Mouse (Mus musculus) kidney, embryonic 16.5 days (tissue): Measurements from ENCODE around the gene Psen2. TPM values are rescaled to one million over a fixed set of nuclear protein-coding genes. Genes with fewer than 3 reads are reported as not detected.

ENCODE experiments used
- ATAC-seq: fragments of 200-750 bp; cut with Nextera tagmentation; 2 replicates; pipeline ENCODE4 v1.8.0; 2017; ENCODE audit warnings: moderate TSS enrichment; ENCODE audit not compliant: low FRiP score, low TSS enrichment
- H3K27ac ChIP-seq: fragments of 300-500 bp; sonication (generic); 2 replicates; pipeline ENCODE4 v1.5.1; 2014; ENCODE audit warnings: low read length
- H3K27me3 ChIP-seq: fragments of 300-500 bp; sonication (generic); 2 replicates; pipeline ENCODE4 v1.6.1; 2014; ENCODE audit warnings: low read length, control low read depth, mixed read lengths; ENCODE audit not compliant: insufficient read depth
- H3K36me3 ChIP-seq: fragments of 300-500 bp; sonication (generic); 2 replicates; pipeline ENCODE4 v1.6.1; 2014; ENCODE audit warnings: low read length, control low read depth, mixed read lengths; ENCODE audit not compliant: insufficient read depth
- H3K4me1 ChIP-seq: fragments of 300-500 bp; sonication (generic); 2 replicates; pipeline ENCODE4 v1.6.1; 2014; ENCODE audit warnings: low read length, control low read depth, mixed read lengths; ENCODE audit not compliant: insufficient read depth
- H3K4me2 ChIP-seq: fragments of 300-500 bp; sonication (generic); replicated peaks from 2 replicates; pipeline ENCODE4 v1.6.1; 2014; ENCODE audit warnings: low read depth, low read length
- H3K4me3 ChIP-seq: fragments of 300-500 bp; sonication (generic); 2 replicates; pipeline ENCODE4 v1.5.1; 2014; ENCODE audit warnings: mild to moderate bottlenecking, low read length
- H3K9ac ChIP-seq: fragments of 300-500 bp; sonication (generic); replicated peaks from 2 replicates; pipeline ENCODE4 v1.6.1; 2014; ENCODE audit warnings: low read length
- H3K9me3 ChIP-seq: fragments of 300-500 bp; sonication (generic); 2 replicates; pipeline ENCODE4 v1.6.1; 2016; ENCODE audit warnings: low read length, control low read depth
- WGBS: fragments of 180-500 bp; shearing (Covaris S2); extraction: QIAGEN DNeasy Blood & Tissue Kit; methylation state at CpG from one replicate; pipeline ENCODE4 v1.1.7; 2014; 5-methylcytosine and 5-hydroxymethylcytosine counted together
- polyA plus RNA-seq: library from polyadenylated mRNA; unstranded; fragments of >200 nt; fragmentation: Nextera tagmentation; extraction: Ambion mirVana; gene quantifications from 2 replicates; pipeline ENCODE4 v1.2.1, GENCODE M21; 2015

Psen2 gene
- polyA plus RNA-seq, 1 experiment from 2014 or later = 24.5 TPM

DNA sequence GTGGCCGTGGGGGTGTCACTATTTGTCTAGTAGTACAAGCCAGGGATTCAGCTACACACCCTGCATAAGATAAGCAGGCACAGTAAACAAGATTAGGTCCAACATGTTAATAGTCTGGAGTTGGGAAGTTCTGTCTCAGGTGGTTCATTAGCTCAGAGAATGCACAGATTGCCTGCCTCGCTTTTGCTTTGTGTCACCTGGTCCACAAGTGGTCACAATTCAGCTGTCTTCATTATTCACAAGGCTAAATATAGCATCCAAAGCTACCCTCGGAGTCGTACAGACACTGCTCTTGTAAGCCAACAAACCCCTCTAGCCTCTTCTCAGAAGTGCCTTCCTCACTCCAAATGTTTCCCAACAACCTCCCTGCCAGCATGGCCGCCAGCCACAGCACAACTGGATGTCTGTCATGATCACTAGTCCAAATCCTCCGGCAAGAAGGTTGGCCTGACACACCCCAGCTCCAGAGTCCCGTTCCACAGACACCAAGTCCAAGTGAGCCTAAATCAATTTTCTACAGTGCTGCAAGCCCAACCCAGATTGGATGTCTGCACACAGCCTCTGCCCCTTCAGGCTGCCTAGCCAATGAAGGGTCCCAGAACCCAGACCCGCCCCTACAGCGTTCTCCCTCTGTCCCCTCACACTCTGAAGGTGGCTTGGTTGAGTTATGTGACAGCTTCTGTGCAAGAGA is 68.3 kb downstream of the Psen2 start:
- no peak overlapping the region for H3K27ac ChIP-seq
- ATAC-seq = peak; percentile 80

DNA sequence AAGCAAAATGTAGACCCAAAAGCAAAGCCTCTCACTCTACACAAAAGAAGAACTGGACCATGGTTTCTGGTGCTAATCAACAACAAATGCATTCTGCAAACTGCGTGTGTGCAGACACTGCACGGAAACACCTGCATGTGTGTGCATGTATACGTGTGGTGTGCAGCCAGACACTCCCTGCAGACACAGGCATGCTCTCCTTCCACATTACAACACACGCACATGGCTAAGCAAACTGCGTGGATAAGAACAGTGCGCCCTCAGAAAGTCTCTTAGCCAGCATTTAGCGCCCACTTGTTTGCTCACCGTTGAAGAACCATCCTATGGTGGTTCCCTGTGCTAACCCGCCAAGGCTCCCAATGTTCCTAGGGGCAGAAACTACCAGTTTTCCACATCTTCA is 69.2 kb downstream of the Psen2 start:
- Histone ChIP-seq H3K36me3 (no peaks in the 10 kb centered on the region), H3K4me1 (peaks cover 7% of the 10 kb centered on the region), H3K27me3 (no peaks in the 10 kb centered on the region), H3K27ac (no peak overlapping the region), H3K4me2 (no peak overlapping the region), H3K9me3 (no peaks in the 10 kb centered on the region), H3K9ac (no peak overlapping the region), H3K4me3 (no peak overlapping the region)
- 89% methylated on average over 9 of the region's 9 CpGs for WGBS
- no peak for ATAC-seq

More for the DNA sequence above, 68.3 kb downstream of the Psen2 start:
- H3K36me3 ChIP-seq = no peaks in the 10 kb centered on the region
- H3K9ac ChIP-seq = peak overlapping the region; percentile 64
- peak overlapping the region; percentile 68 for H3K4me3 ChIP-seq
- H3K4me2 ChIP-seq = peak overlapping the region; percentile 91
- H3K4me1 ChIP-seq = peaks cover 7% of the 10 kb centered on the region
- H3K9me3 ChIP-seq = no peaks in the 10 kb centered on the region
- H3K27me3 ChIP-seq = no peaks in the 10 kb centered on the region
- 20% methylated on average over 9 of the region's 9 CpGs for WGBS

DNA sequence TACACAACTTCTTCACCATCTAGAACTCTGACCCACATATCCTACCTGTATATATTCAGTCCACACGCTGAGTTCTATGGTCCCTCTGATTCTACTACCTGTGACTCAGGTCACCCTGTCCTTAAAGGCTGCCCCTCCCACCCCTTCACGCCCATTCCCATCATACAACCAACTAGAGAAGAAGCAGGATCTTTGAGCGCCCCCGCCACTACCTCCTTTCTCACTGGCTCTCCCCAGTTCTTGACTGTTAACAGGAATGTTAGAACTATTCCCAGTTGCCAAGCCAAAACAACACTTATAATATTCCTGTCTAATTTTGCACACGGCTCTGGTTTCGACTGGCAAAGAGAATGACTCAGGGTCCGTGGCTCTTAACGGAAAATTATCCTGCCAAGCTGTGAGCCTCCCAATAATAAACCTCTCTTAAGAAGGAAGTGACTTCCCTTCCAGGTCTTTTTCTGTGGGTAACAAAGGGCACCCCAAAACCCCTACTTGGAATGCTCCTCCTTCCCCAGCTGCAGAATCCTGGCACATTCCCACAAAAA is 69.8 kb downstream of the Psen2 start:
- Histone ChIP-seq H3K27me3 (no peaks in the 10 kb centered on the region), H3K9ac (no peak overlapping the region), H3K27ac (no peak overlapping the region), H3K4me2 (no peak overlapping the region), H3K9me3 (no peaks in the 10 kb centered on the region), H3K36me3 (no peaks in the 10 kb centered on the region), H3K4me3 (no peak overlapping the region), H3K4me1 (peaks cover 7% of the 10 kb centered on the region)
- 86% methylated on average over 8 of the region's 8 CpGs for WGBS
- no peak for ATAC-seq

DNA sequence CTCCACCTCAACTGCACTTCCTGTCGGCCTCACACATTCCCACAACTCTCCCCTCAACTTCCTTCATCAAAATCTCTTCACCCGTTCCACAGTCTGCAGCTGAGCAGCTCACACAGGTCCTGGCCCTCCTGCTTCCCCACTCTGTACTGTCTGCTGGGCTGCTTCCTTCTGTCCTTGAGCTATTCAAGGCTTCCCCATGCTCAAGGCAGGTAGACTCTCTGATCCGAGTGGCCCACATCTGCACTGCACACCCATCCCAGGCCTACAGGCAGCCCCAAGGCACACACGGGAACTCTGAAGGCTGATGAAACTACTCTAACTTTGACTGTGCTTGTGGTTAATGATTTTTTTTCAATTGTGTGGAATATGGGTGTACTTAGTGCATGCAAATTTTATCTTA is 70.4 kb downstream of the Psen2 start:
- Histone ChIP-seq H3K4me2 (no peak overlapping the region), H3K27ac (no peak overlapping the region), H3K27me3 (no peaks in the 10 kb centered on the region), H3K9ac (no peak overlapping the region), H3K36me3 (no peaks in the 10 kb centered on the region), H3K4me3 (no peak overlapping the region), H3K4me1 (peaks cover 7% of the 10 kb centered on the region), H3K9me3 (no peaks in the 10 kb centered on the region)
- 48% methylated on average over 4 of the region's 4 CpGs for WGBS
- no peak for ATAC-seq

DNA sequence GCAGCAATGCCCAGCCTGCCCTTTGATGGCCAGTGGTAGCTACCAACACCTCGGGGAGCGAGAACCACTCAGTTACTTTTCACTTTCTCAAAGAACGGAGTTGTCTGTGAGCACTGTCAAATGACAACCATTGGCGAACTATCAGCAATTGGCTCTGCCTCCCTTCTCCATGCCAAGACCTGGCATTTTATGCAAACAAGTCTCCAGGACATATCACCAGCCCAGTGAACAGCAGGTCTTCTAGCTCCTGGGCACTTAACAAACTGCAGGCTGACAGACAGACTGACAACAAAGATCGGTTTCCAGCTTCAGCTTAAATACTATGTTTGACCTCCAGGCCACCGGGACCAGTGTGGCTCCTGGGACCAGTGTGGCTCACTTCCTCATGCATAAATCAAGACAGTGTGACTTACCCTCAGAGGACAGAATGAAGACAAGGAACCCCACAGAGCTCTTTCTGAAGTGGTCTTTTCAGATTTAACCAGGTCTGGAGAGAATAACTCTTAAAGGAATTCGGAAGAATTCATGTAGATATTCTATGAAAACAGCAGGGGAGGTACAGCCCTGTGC is 71.5 kb downstream of the Psen2 start:
- Histone ChIP-seq H3K4me1 (peaks cover 7% of the 10 kb centered on the region), H3K9ac (no peak overlapping the region), H3K27ac (no peak overlapping the region), H3K4me3 (no peak overlapping the region), H3K27me3 (no peaks in the 10 kb centered on the region), H3K36me3 (no peaks in the 10 kb centered on the region), H3K4me2 (no peak overlapping the region), H3K9me3 (no peaks in the 10 kb centered on the region)
- no peak for ATAC-seq
- WGBS = 56% methylated on average over 7 of the region's 7 CpGs

DNA sequence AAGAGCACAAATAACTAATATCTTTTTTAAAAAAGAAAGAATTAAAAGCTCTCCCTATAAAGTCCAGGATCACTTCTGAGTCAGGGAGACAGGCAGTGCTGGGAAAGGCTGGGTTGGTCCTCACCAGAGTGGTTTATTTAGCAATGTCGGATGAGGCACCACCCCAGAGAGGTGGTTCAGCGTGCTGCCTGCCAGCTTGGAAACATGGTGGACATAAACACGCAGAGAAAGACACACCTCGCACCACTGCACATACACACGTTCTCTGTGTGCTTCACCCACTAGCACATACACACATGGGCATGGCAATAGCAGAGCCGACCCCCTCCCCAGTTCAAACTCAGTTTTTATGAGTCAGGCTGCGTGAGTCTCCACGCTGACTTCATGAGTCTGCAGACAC is 72.1 kb downstream of the Psen2 start:
- no peaks in the 10 kb centered on the region for H3K9me3 ChIP-seq
- H3K36me3 ChIP-seq = no peaks in the 10 kb centered on the region
- H3K27me3 ChIP-seq = no peaks in the 10 kb centered on the region
- peaks cover 7% of the 10 kb centered on the region for H3K4me1 ChIP-seq
- no peak overlapping the region for H3K4me2 ChIP-seq
- no peak overlapping the region for H3K9ac ChIP-seq
- no peak overlapping the region for H3K4me3 ChIP-seq
- ATAC-seq = no peak
- H3K27ac ChIP-seq = no peak overlapping the region
- WGBS = 73% methylated on average over 8 of the region's 8 CpGs

DNA sequence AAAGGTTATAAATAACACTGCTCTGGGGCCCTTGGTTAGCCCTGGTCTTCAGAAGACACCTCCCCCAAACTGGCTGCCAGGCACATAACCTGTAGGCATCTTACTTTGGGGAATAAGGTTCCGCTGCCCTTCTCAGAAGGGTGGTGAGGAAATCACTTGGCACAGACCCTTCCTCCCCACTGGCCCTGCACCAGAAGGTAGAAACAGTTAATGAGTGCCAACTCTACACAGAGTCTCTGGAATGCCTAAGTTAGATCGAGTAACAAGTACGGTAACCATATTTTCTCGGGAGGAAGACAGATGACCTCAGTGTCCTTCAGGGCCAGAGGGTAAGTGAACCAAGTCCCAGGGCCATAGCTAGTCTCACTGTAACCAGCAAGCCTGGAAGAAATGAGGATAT is 74.3 kb downstream of the Psen2 start:
- no peak overlapping the region for H3K27ac ChIP-seq
- no peaks in the 10 kb centered on the region for H3K9me3 ChIP-seq
- 64% methylated on average over 4 of the region's 4 CpGs for WGBS
- no peak overlapping the region for H3K4me2 ChIP-seq
- H3K4me1 ChIP-seq = no peaks in the 10 kb centered on the region
- no peaks in the 10 kb centered on the region for H3K27me3 ChIP-seq
- H3K9ac ChIP-seq = no peak overlapping the region
- H3K36me3 ChIP-seq = no peaks in the 10 kb centered on the region
- no peak for ATAC-seq
- H3K4me3 ChIP-seq = no peak overlapping the region

DNA sequence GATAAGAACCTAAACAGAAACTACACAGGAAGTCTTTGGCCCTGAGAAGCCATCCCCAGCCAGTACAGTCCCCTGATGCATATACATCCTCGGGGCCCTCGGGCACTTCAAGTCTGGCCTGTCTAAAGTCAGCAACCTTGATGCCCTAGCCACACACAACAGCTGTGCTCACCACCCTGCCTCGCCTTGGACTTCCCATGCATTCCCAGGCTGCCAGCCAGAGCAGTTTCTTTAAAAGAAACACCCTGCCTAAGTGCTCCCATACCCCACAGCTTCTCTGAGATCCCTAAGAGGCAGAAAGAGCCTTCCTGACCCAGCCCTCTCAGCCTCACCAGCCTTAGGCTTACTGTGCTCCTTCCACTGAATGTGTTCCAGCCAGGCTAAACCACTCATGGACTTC is 76.9 kb downstream of the Psen2 start:
- H3K4me1 ChIP-seq = no peaks in the 10 kb centered on the region
- H3K4me2 ChIP-seq = no peak overlapping the region
- WGBS = 75% methylated on average over 3 of the region's 3 CpGs
- H3K9ac ChIP-seq = no peak overlapping the region
- H3K9me3 ChIP-seq = no peaks in the 10 kb centered on the region
- no peak overlapping the region for H3K4me3 ChIP-seq
- H3K27me3 ChIP-seq = no peaks in the 10 kb centered on the region
- no peak overlapping the region for H3K27ac ChIP-seq
- H3K36me3 ChIP-seq = no peaks in the 10 kb centered on the region
- ATAC-seq = no peak

DNA sequence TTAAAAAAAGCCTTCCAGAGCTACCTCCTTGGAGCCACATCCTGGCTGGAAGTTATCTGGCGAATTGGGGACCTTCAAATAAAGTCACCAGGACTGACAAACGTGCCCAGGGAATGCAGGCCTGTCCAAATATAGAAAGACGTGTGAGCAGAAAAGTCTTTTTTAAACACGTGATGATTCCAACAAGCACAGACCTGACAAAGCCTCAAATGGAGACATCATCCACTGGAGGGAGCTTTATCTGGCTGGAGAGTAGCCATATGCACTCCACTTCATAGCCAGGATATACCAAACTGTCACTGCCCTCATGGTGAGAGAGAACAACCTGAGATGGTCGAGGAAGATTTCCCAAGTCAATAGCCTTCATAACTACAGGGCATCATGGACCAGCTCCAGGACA is 77.4 kb downstream of the Psen2 start:
- H3K4me2 ChIP-seq = no peak overlapping the region
- no peak for ATAC-seq
- no peaks in the 10 kb centered on the region for H3K36me3 ChIP-seq
- WGBS = 62% methylated on average over 5 of the region's 5 CpGs
- H3K27me3 ChIP-seq = no peaks in the 10 kb centered on the region
- H3K4me1 ChIP-seq = no peaks in the 10 kb centered on the region
- H3K9me3 ChIP-seq = no peaks in the 10 kb centered on the region
- H3K9ac ChIP-seq = no peak overlapping the region
- no peak overlapping the region for H3K27ac ChIP-seq
- H3K4me3 ChIP-seq = no peak overlapping the region

DNA sequence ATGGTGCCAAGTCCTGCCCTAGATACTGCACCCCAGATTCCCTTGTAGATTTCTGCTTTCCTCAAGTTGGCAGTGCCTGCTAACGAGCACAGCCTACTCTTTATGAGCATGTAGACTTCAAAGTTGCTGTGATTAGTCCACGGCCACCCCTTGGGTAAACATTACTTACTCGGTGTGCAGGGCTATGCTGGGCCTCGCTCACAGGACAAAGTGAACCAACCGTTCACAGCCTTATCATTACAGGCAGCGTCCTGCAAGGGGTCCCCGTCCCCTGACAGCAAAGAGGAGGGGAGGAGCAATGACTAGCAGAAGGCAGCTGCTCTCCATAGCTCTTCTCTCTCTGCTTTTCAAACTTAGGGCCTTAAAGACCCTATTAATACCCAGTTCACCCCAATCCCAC is 78.5 kb downstream of the Psen2 start:
- Histone ChIP-seq H3K27ac (no peak overlapping the region), H3K4me3 (no peak overlapping the region), H3K4me1 (no peaks in the 10 kb centered on the region), H3K9me3 (no peaks in the 10 kb centered on the region), H3K27me3 (no peaks in the 10 kb centered on the region), H3K9ac (no peak overlapping the region), H3K36me3 (no peaks in the 10 kb centered on the region), H3K4me2 (no peak overlapping the region)
- WGBS = 46% methylated on average over 7 of the region's 7 CpGs
- ATAC-seq = no peak
